Mouse (Mus musculus): ENCODE data around the gene Lonp2. TPM values are rescaled to one million over a fixed set of nuclear protein-coding genes. Genes with fewer than 3 reads are reported as not detected.

Gene Lonp2
- total RNA-seq, 1 experiment from 2014 or later = 59.2 TPM

Other genes with a start within 250 kb of the Lonp2 start
- gene Abcc12, start 43.4 kb upstream of the Lonp2 start, total RNA-seq (2017) = not detected in 2 replicates
- 0.39 and 0.46 TPM in 2 replicates for gene Gm10638, start 121.7 kb downstream of the Lonp2 start, total RNA-seq (2017)
- gene Siah1a, start 121.9 kb downstream of the Lonp2 start, total RNA-seq (2017) = 23.8 and 27.6 TPM in 2 replicates